Mouse (Mus musculus): ENCODE results near the gene Trim54. TPM values are rescaled to one million over a fixed set of nuclear protein-coding genes. Genes with fewer than 3 reads are reported as not detected.

Trim54 gene
- polyA plus RNA-seq (2014; fragmentation: Illumina TruSeq; extraction: RNeasy Lipid Tissue Mini Kit (QIAGEN cat#74804); ENCODE audit: low read depth, low replicate concordance) = not detected

DNA sequence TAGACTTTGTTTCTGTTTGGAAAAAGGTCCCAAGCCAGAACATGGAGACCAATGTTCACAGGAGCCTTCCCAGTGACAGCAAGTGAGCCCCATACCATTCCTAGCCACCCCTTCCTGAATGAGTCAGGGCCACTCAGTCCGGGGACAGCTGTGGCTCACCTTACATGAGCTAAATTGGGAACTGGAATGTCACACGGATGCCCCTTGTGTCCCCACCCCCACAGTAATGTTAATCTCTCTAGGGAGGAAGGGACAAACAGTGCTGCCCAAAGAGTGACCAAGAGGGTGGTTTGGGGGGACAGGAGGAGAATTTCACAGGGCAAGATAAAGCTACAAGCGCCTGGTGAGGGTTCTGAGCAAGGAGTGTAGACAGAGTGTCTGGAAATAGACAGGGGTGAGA, at the start of gene Trim54:
Gene Trim54 (plus strand): TSS at position 359 of the 400 bp plus-strand sequence.

DNA sequence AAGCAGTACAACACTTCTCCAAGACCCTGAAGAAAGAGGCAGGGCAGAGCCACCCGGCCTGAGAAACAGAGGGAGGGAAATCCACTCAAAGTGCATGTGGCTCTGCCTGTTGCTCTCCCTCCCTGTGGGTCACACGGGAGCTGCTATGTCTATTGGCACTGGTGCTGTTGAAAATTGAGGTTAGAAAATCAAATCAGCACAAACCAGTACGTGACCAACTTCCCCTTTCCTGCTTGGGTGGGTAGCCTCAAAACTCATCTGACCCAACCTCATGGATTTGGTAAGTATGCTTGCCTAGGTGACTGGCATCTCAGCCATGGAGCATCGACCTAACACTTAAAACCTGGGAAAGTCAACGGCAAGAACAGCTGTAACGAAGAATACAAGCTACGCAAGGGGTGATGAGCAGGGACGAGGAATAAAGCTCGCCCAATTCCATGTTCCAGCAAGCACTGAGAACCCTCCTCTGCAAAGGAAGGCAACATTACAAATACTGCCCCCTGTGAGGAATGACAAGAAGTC, 10.6 kb upstream of the Trim54 start, which contains the start of gene Dnajc5g:
Gene Dnajc5g (plus strand): TSS at position 472 of the 522 bp plus-strand sequence.

GRCm38 (mm10) chr5:31108000-31108490, 8.5 kb upstream of the Trim54 start, which contains the start of gene Slc30a3:
Gene Slc30a3 (minus strand): TSS chr5:31108237.

DNA sequence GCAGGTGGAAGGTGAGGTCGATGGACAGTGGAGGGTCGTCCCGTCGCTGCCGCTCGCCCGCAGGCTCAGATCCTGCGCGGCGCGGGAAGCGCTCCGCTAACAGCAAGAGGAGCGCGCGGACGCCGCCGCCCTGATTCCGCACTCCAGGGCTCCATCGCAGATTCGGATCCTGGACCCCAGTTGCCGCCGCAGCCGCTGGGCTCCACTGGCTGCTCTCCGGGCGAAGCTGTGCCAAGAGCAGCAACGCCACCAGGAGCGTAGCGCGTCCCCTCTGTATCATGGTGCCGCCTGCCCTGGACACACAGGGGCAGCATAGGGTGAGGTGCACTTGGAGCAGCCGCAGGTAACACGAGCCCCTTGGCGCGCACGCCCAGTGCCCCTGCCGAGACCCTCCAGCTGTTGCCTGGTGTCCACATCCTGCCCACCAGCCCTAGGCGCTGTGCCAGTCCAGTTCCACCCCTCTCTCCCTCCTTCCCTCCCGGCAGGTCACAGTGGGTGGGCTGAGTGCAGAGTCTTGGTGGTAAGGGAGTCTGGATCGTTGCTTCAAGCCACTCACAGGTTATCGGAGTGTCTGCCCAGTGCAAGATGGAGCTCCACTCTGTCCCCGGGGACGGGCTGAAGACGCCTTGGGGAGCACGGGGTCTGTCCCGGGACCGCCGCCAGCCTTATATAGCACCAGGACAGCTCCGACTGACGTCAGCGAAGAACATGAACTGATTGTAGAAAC, 21.9 kb downstream of the Trim54 start, which contains the start of gene Ucn:
Gene Ucn (minus strand): TSS at position 589 of the 727 bp plus-strand sequence.

GRCm38 (mm10) chr5:31154152-31154553, 37.6 kb downstream of the Trim54 start, which contains the start of gene Mpv17:
Gene Mpv17 (minus strand): TSS chr5:31154251.

DNA sequence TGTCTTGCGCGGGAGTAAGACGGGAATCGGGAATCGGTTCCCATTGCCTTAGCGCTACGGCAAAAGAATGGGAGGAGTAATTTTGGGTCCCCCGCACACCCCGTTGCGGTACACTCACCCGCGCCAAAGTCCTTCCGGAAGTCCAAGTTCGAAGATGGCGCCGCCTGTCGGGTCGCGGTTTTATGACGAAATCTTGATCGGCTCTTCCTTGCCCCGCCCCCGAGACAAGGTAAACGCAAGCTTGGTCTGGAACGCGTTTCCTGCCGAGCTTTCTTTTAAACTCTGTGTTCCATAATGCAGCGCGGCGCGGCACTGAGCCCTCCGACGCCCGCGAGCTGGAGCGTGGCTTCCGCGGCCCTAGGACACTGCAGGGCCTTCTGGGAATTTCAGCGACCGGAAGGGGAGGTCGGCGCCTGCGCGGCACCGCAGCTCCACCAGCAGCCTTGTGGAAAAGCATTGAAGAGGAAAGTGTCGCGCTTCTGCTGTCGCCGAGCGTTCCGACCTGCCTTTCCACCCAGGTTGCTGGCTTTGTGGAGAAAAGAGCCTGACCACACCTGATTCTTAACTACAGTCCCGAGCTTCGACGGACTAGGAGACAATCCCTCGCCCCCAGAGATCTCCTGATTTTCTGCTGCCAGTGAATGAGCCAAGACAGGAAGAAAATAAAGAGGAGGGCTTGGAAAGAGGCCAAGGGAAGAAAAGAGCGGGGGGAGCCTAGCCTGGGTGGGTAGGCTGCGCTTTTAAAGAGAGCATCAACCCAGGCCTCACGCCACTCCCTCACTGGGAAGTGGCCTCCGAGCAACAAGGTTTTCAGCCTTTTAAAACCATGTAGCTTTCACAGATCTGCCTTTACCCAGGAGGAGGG, 63.5 kb downstream of the Trim54 start, which contains the start of the genes Gm29609 and Gtf3c2:
Gene Gm29609 (minus strand): TSS at position 146 of the 865 bp plus-strand sequence.
Gene Gtf3c2 (minus strand): TSS at position 379 of the 865 bp plus-strand sequence.

Other genes with a start within 250 kb of the Trim54 start
- 30.4 TPM for gene Tmem214, start 248.7 kb upstream of the Trim54 start, polyA plus RNA-seq (2014; fragmentation: Illumina TruSeq; extraction: RNeasy Lipid Tissue Mini Kit (QIAGEN cat#74804); ENCODE audit: low read depth, low replicate concordance)
- gene Agbl5, start 228.0 kb upstream of the Trim54 start, polyA plus RNA-seq (2014; fragmentation: Illumina TruSeq; extraction: RNeasy Lipid Tissue Mini Kit (QIAGEN cat#74804); ENCODE audit: low read depth, low replicate concordance) = 110 TPM
- gene Ost4, start 208.9 kb upstream of the Trim54 start, polyA plus RNA-seq (2014; fragmentation: Illumina TruSeq; extraction: RNeasy Lipid Tissue Mini Kit (QIAGEN cat#74804); ENCODE audit: low read depth, low replicate concordance) = 132 TPM
- not detected for gene Emilin1, start 203.3 kb upstream of the Trim54 start, polyA plus RNA-seq (2014; fragmentation: Illumina TruSeq; extraction: RNeasy Lipid Tissue Mini Kit (QIAGEN cat#74804); ENCODE audit: low read depth, low replicate concordance)
- gene Khk, start 195.3 kb upstream of the Trim54 start, polyA plus RNA-seq (2014; fragmentation: Illumina TruSeq; extraction: RNeasy Lipid Tissue Mini Kit (QIAGEN cat#74804); ENCODE audit: low read depth, low replicate concordance) = 0.50 TPM
- not detected for gene Cgref1, start 171.1 kb upstream of the Trim54 start, polyA plus RNA-seq (2014; fragmentation: Illumina TruSeq; extraction: RNeasy Lipid Tissue Mini Kit (QIAGEN cat#74804); ENCODE audit: low read depth, low replicate concordance)
- gene Preb, start 156.4 kb upstream of the Trim54 start, polyA plus RNA-seq (2014; fragmentation: Illumina TruSeq; extraction: RNeasy Lipid Tissue Mini Kit (QIAGEN cat#74804); ENCODE audit: low read depth, low replicate concordance) = 7.0 TPM
- gene Tcf23, start 148.1 kb upstream of the Trim54 start, polyA plus RNA-seq (2014; fragmentation: Illumina TruSeq; extraction: RNeasy Lipid Tissue Mini Kit (QIAGEN cat#74804); ENCODE audit: low read depth, low replicate concordance) = 0.73 TPM
- gene Atraid, start 68.4 kb upstream of the Trim54 start, polyA plus RNA-seq (2014; fragmentation: Illumina TruSeq; extraction: RNeasy Lipid Tissue Mini Kit (QIAGEN cat#74804); ENCODE audit: low read depth, low replicate concordance) = 28.7 TPM
- 0.84 TPM for gene Slc5a6, start 67.8 kb upstream of the Trim54 start, polyA plus RNA-seq (2014; fragmentation: Illumina TruSeq; extraction: RNeasy Lipid Tissue Mini Kit (QIAGEN cat#74804); ENCODE audit: low read depth, low replicate concordance)
- 0.66 TPM for gene Cad, start 61.9 kb upstream of the Trim54 start, polyA plus RNA-seq (2014; fragmentation: Illumina TruSeq; extraction: RNeasy Lipid Tissue Mini Kit (QIAGEN cat#74804); ENCODE audit: low read depth, low replicate concordance)
- gene Dnajc5g, start 10.4 kb upstream of the Trim54 start, polyA plus RNA-seq (2014; fragmentation: Illumina TruSeq; extraction: RNeasy Lipid Tissue Mini Kit (QIAGEN cat#74804); ENCODE audit: low read depth, low replicate concordance) = 281 TPM
- gene Slc30a3, start 8.5 kb upstream of the Trim54 start, polyA plus RNA-seq (2014; fragmentation: Illumina TruSeq; extraction: RNeasy Lipid Tissue Mini Kit (QIAGEN cat#74804); ENCODE audit: low read depth, low replicate concordance) = 2.0 TPM
- gene Ucn, start 22.1 kb downstream of the Trim54 start, polyA plus RNA-seq (2014; fragmentation: Illumina TruSeq; extraction: RNeasy Lipid Tissue Mini Kit (QIAGEN cat#74804); ENCODE audit: low read depth, low replicate concordance) = not detected
- 6.5 TPM for gene Mpv17, start 37.5 kb downstream of the Trim54 start, polyA plus RNA-seq (2014; fragmentation: Illumina TruSeq; extraction: RNeasy Lipid Tissue Mini Kit (QIAGEN cat#74804); ENCODE audit: low read depth, low replicate concordance)
- gene Gm29609, start 63.2 kb downstream of the Trim54 start, polyA plus RNA-seq (2014; fragmentation: Illumina TruSeq; extraction: RNeasy Lipid Tissue Mini Kit (QIAGEN cat#74804); ENCODE audit: low read depth, low replicate concordance) = 0.34 TPM
- gene Gtf3c2, start 63.4 kb downstream of the Trim54 start, polyA plus RNA-seq (2014; fragmentation: Illumina TruSeq; extraction: RNeasy Lipid Tissue Mini Kit (QIAGEN cat#74804); ENCODE audit: low read depth, low replicate concordance) = 49.1 TPM
- gene Snx17, start 76.5 kb downstream of the Trim54 start, polyA plus RNA-seq (2014; fragmentation: Illumina TruSeq; extraction: RNeasy Lipid Tissue Mini Kit (QIAGEN cat#74804); ENCODE audit: low read depth, low replicate concordance) = 20.1 TPM
- gene Eif2b4, start 76.7 kb downstream of the Trim54 start, polyA plus RNA-seq (2014; fragmentation: Illumina TruSeq; extraction: RNeasy Lipid Tissue Mini Kit (QIAGEN cat#74804); ENCODE audit: low read depth, low replicate concordance) = 7.0 TPM
- 2.7 TPM for gene Zfp513, start 85.6 kb downstream of the Trim54 start, polyA plus RNA-seq (2014; fragmentation: Illumina TruSeq; extraction: RNeasy Lipid Tissue Mini Kit (QIAGEN cat#74804); ENCODE audit: low read depth, low replicate concordance)
- 206 TPM for gene Ppm1g, start 104.0 kb downstream of the Trim54 start, polyA plus RNA-seq (2014; fragmentation: Illumina TruSeq; extraction: RNeasy Lipid Tissue Mini Kit (QIAGEN cat#74804); ENCODE audit: low read depth, low replicate concordance)
- gene Nrbp1, start 124.2 kb downstream of the Trim54 start, polyA plus RNA-seq (2014; fragmentation: Illumina TruSeq; extraction: RNeasy Lipid Tissue Mini Kit (QIAGEN cat#74804); ENCODE audit: low read depth, low replicate concordance) = 56.3 TPM
- not detected for gene Gm9970, start 124.5 kb downstream of the Trim54 start, polyA plus RNA-seq (2014; fragmentation: Illumina TruSeq; extraction: RNeasy Lipid Tissue Mini Kit (QIAGEN cat#74804); ENCODE audit: low read depth, low replicate concordance)
- gene Krtcap3, start 135.0 kb downstream of the Trim54 start, polyA plus RNA-seq (2014; fragmentation: Illumina TruSeq; extraction: RNeasy Lipid Tissue Mini Kit (QIAGEN cat#74804); ENCODE audit: low read depth, low replicate concordance) = 0.73 TPM
- gene Ift172, start 174.4 kb downstream of the Trim54 start, polyA plus RNA-seq (2014; fragmentation: Illumina TruSeq; extraction: RNeasy Lipid Tissue Mini Kit (QIAGEN cat#74804); ENCODE audit: low read depth, low replicate concordance) = 165 TPM
- gene Fndc4, start 179.4 kb downstream of the Trim54 start, polyA plus RNA-seq (2014; fragmentation: Illumina TruSeq; extraction: RNeasy Lipid Tissue Mini Kit (QIAGEN cat#74804); ENCODE audit: low read depth, low replicate concordance) = 1.2 TPM
- 0.48 TPM for gene Gckr, start 180.7 kb downstream of the Trim54 start, polyA plus RNA-seq (2014; fragmentation: Illumina TruSeq; extraction: RNeasy Lipid Tissue Mini Kit (QIAGEN cat#74804); ENCODE audit: low read depth, low replicate concordance)